Mouse (Mus musculus): Measurements from ENCODE around the gene Olfr644.

- TF ChIP-seq CTCF (IDR thresholded peaks at IDR 0.05; ENCODE audit: insufficient read depth, low read depth, low read length) (no peak), POLR2A (IDR thresholded peaks at IDR 0.05; ENCODE audit: insufficient read depth, low read depth, low read length) (no peak)
Measured at GRCm38 (mm10) chr7:104059215-104059614, 12.5 kb downstream of the Olfr644 start.

Data from olfactory bulb, adult 2 months (tissue).